Mouse (Mus musculus): Measurements from ENCODE around the gene Adad1. TPM values are rescaled to one million over a fixed set of nuclear protein-coding genes. Genes with fewer than 3 reads are reported as not detected.

Gene Adad1
- total and polyA plus RNA-seq, 2 experiments from 2014 or later = 0.32 to 1.3 TPM

- WGBS = 77% methylated on average over 3 of the region's 3 CpGs
- Histone ChIP-seq H3K4me1 (ENCODE audit: insufficient read depth, low read length) (no peaks in the 10 kb centered on the region), H3K4me3 (ENCODE audit: low read depth, low read length) (no peak overlapping the region), H3K4me2 (ENCODE audit: low read depth, low read length, poor library complexity, severe bottlenecking) (no peak overlapping the region), H3K36me3 (ENCODE audit: insufficient read depth, low read length) (no peaks in the 10 kb centered on the region), H3K9me3 (ENCODE audit: low read length) (no peaks in the 10 kb centered on the region), H3K27me3 (ENCODE audit: insufficient read depth, low read length) (no peaks in the 10 kb centered on the region), H3K27ac (ENCODE audit: low read depth, low read length) (no peak overlapping the region), H3K9ac (replicated peaks; ENCODE audit: low read length, poor library complexity, severe bottlenecking) (no peak overlapping the region)
- TF ChIP-seq CTCF (IDR thresholded peaks at IDR 0.05) = no peak
- ATAC-seq (ENCODE audit: low FRiP score) (no peak), DNase-seq (ENCODE audit: low spot score) (no peak)
These were observed 75.9 kb downstream of the Adad1 start for GRCm38 (mm10) chr3:37139192-37139591.

GRCm38 (mm10) chr3:37140168-37140906 is 77.0 kb downstream of the Adad1 start:
- DNase-seq (ENCODE audit: low spot score) (no peak), ATAC-seq (ENCODE audit: low FRiP score) (no peak)
- Histone ChIP-seq H3K9ac (replicated peaks; ENCODE audit: low read length, poor library complexity, severe bottlenecking) (no peak overlapping the region), H3K4me2 (ENCODE audit: low read depth, low read length, poor library complexity, severe bottlenecking) (no peak overlapping the region), H3K27me3 (ENCODE audit: insufficient read depth, low read length) (no peaks in the 10 kb centered on the region), H3K27ac (ENCODE audit: low read depth, low read length) (no peak overlapping the region), H3K4me1 (ENCODE audit: insufficient read depth, low read length) (no peaks in the 10 kb centered on the region), H3K36me3 (ENCODE audit: insufficient read depth, low read length) (no peaks in the 10 kb centered on the region), H3K4me3 (ENCODE audit: low read depth, low read length) (no peak overlapping the region), H3K9me3 (ENCODE audit: low read length) (no peaks in the 10 kb centered on the region)
- 91% methylated on average over 6 of the region's 6 CpGs for WGBS
- TF ChIP-seq CTCF (IDR thresholded peaks at IDR 0.05) = no peak

- no peak overlapping the region for H3K9ac ChIP-seq (replicated peaks; ENCODE audit: low read length, poor library complexity, severe bottlenecking)
- H3K4me3 ChIP-seq (ENCODE audit: low read depth, low read length) = no peak overlapping the region
- WGBS = 84% methylated on average over 2 of the region's 2 CpGs
- H3K27ac ChIP-seq (ENCODE audit: low read depth, low read length) = no peak overlapping the region
- H3K36me3 ChIP-seq (ENCODE audit: insufficient read depth, low read length) = no peaks in the 10 kb centered on the region
- DNase-seq (ENCODE audit: low spot score) = no peak
- no peaks in the 10 kb centered on the region for H3K4me1 ChIP-seq (ENCODE audit: insufficient read depth, low read length)
- TF ChIP-seq CTCF (IDR thresholded peaks at IDR 0.05) = no peak
- ATAC-seq (ENCODE audit: low FRiP score) = no peak
- H3K4me2 ChIP-seq (ENCODE audit: low read depth, low read length, poor library complexity, severe bottlenecking) = no peak overlapping the region
- no peaks in the 10 kb centered on the region for H3K27me3 ChIP-seq (ENCODE audit: insufficient read depth, low read length)
- no peaks in the 10 kb centered on the region for H3K9me3 ChIP-seq (ENCODE audit: low read length)
These were observed 78.5 kb downstream of the Adad1 start for GRCm38 (mm10) chr3:37141827-37142226.

GRCm38 (mm10) chr3:37144979-37145378 is 81.7 kb downstream of the Adad1 start:
- DNase-seq (ENCODE audit: low spot score) (no peak), ATAC-seq (ENCODE audit: low FRiP score) (no peak)
- Histone ChIP-seq H3K4me3 (ENCODE audit: low read depth, low read length) (no peak overlapping the region), H3K27ac (ENCODE audit: low read depth, low read length) (no peak overlapping the region), H3K9ac (replicated peaks; ENCODE audit: low read length, poor library complexity, severe bottlenecking) (no peak overlapping the region), H3K4me2 (ENCODE audit: low read depth, low read length, poor library complexity, severe bottlenecking) (no peak overlapping the region), H3K4me1 (ENCODE audit: insufficient read depth, low read length) (no peaks in the 10 kb centered on the region), H3K36me3 (ENCODE audit: insufficient read depth, low read length) (no peaks in the 10 kb centered on the region), H3K27me3 (ENCODE audit: insufficient read depth, low read length) (no peaks in the 10 kb centered on the region), H3K9me3 (ENCODE audit: low read length) (no peaks in the 10 kb centered on the region)
- TF ChIP-seq CTCF (IDR thresholded peaks at IDR 0.05) = no peak
- 67% methylated on average over 1 of the region's 1 CpGs for WGBS

- H3K9me3 ChIP-seq (ENCODE audit: low read length) = no peaks in the 10 kb centered on the region
- no peaks in the 10 kb centered on the region for H3K4me1 ChIP-seq (ENCODE audit: insufficient read depth, low read length)
- ATAC-seq (ENCODE audit: low FRiP score) (no peak), DNase-seq (ENCODE audit: low spot score) (no peak)
- no peak overlapping the region for H3K9ac ChIP-seq (replicated peaks; ENCODE audit: low read length, poor library complexity, severe bottlenecking)
- H3K4me2 ChIP-seq (ENCODE audit: low read depth, low read length, poor library complexity, severe bottlenecking) = no peak overlapping the region
- H3K27ac ChIP-seq (ENCODE audit: low read depth, low read length) = no peak overlapping the region
- no peaks in the 10 kb centered on the region for H3K27me3 ChIP-seq (ENCODE audit: insufficient read depth, low read length)
- H3K36me3 ChIP-seq (ENCODE audit: insufficient read depth, low read length) = no peaks in the 10 kb centered on the region
- H3K4me3 ChIP-seq (ENCODE audit: low read depth, low read length) = no peak overlapping the region
- WGBS = 27% methylated on average over 8 of the region's 8 CpGs
- no peak for TF ChIP-seq CTCF (IDR thresholded peaks at IDR 0.05)
These were observed 83.1 kb downstream of the Adad1 start for GRCm38 (mm10) chr3:37146406-37146805.

- DNase-seq (ENCODE audit: low spot score) (no peak), ATAC-seq (ENCODE audit: low FRiP score) (no peak)
- Histone ChIP-seq H3K9ac (replicated peaks; ENCODE audit: low read length, poor library complexity, severe bottlenecking) (no peak overlapping the region), H3K36me3 (ENCODE audit: insufficient read depth, low read length) (no peaks in the 10 kb centered on the region), H3K4me2 (ENCODE audit: low read depth, low read length, poor library complexity, severe bottlenecking) (no peak overlapping the region), H3K27me3 (ENCODE audit: insufficient read depth, low read length) (no peaks in the 10 kb centered on the region), H3K27ac (ENCODE audit: low read depth, low read length) (no peak overlapping the region), H3K4me1 (ENCODE audit: insufficient read depth, low read length) (no peaks in the 10 kb centered on the region), H3K9me3 (ENCODE audit: low read length) (no peaks in the 10 kb centered on the region), H3K4me3 (ENCODE audit: low read depth, low read length) (no peak overlapping the region)
- WGBS = 80% methylated on average over 7 of the region's 7 CpGs
- no peak for TF ChIP-seq CTCF (IDR thresholded peaks at IDR 0.05)
These were observed 83.5 kb downstream of the Adad1 start for GRCm38 (mm10) chr3:37146810-37147209.
